15 mouse cellular contexts compared by ENCODE assay signal in genomic region chr19:55247563-55247962, GRCm38 (mm10). TPM values are rescaled to one million over a fixed set of nuclear protein-coding genes. Genes with fewer than 3 reads are reported as not detected.
"Had no signal": no experiment of that assay in that cellular context is flagged by ENCODE, and none has a peak within 500 bp of the region (broad histone marks: within the 10 kb centered on the region; RNA-seq: fewer than 3 reads in every experiment).

No protein-coding gene starts in this region.

- H3K9ac ChIP-seq: hindbrain, embryonic 15.5 days; limb, embryonic 13.5 days; neural tube, embryonic 12.5 days had no signal

- H3K4me1 ChIP-seq: hindbrain, embryonic 15.5 days; neural tube, embryonic 12.5 days had no signal

- H3K4me2 ChIP-seq: hindbrain, embryonic 15.5 days; limb, embryonic 13.5 days; neural tube, embryonic 12.5 days had no signal

- DNase-seq: kidney, adult 18-20 months; kidney, postnatal 10 days; left cerebral cortex, postnatal 4 days; lung, adult 2 months; lung, postnatal 14 days; midbrain, embryonic 14.5 days; retina, postnatal 1 day; right cerebral cortex, postnatal 14 days; thymus, postnatal 36 days had no signal

- H3K9me3 ChIP-seq: hindbrain, embryonic 15.5 days; limb, embryonic 13.5 days; neural tube, embryonic 12.5 days had no signal

- H3K27ac ChIP-seq: hindbrain, embryonic 15.5 days; limb, embryonic 13.5 days; macrophage; neural tube, embryonic 12.5 days had no signal

- H3K27me3 ChIP-seq: hindbrain, embryonic 15.5 days; neural tube, embryonic 12.5 days had no signal

- H3K36me3 ChIP-seq: hindbrain, embryonic 15.5 days; limb, embryonic 13.5 days; neural tube, embryonic 12.5 days had no signal

- H3K4me3 ChIP-seq: hindbrain, embryonic 15.5 days; limb, embryonic 13.5 days; neural tube, embryonic 12.5 days had no signal

RNA-seq across cellular contexts. Expression of gene Gucy2g, which starts 6.5 kb away (rescaled TPM):
- total RNA-seq: monocyte, adult 5-6 weeks; neutrophil, adult 5-6 weeks had no signal
- polyA plus RNA-seq: limb, embryonic 13.5 days; macrophage; neural tube, embryonic 12.5 days had no signal
